ENCODE assay signal across 9 mouse cellular contexts in the genomic region with DNA sequence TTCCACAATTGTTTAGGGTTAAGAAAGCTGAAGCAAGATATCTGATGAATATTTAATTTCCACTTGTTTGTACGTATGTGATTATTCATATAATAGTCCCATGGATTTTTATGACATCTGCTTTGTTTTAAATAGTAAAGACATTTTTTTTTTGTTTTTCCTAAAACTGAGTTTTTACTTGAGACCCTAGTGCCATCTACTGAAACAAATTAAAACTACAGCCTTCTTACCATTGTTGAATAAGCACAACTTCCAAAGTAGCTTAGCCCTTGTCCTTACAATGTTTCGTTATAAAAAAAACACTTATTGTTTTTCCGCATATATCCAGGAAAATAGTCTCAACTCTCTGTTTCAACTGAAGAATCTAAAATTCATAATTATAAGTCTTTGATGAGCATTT.
DNase-seq lines count a peak whose midpoint lies in the region; ATAC-seq and TF ChIP-seq lines count a peak whose summit lies in the region.
"Had no signal": no experiment of that assay in that cellular context is flagged by ENCODE, and none has a peak within 500 bp of the region (broad histone marks: within the 10 kb centered on the region; RNA-seq: fewer than 3 reads in every experiment).

No protein-coding gene starts in this region.

- no peaks in the 10 kb centered on the region for H3K27me3 ChIP-seq in embryonic facial prominence, embryonic 11.5 days (ENCODE audit: control insufficient read depth, insufficient read depth, low read length)
- no peaks in the 10 kb centered on the region for H3K27me3 ChIP-seq in embryonic facial prominence, embryonic 10.5 days (replicated peaks; ENCODE audit: low read depth, poor library complexity, severe bottlenecking)
- no peaks in the 10 kb centered on the region for H3K27me3 ChIP-seq in lung, embryonic 14.5 days (ENCODE audit: insufficient read depth, low read length)
- H3K27me3 ChIP-seq: megakaryocyte, embryonic 14.5 days had no signal

- ATAC-seq in embryonic facial prominence, embryonic 11.5 days (replicated peaks; ENCODE audit: insufficient number of reproducible peaks, low FRiP score, low TSS enrichment, low read depth), result no peak
- no peak for ATAC-seq in lung, embryonic 14.5 days (ENCODE audit: insufficient read depth)

- H3K9me3 ChIP-seq in embryonic facial prominence, embryonic 11.5 days (replicated peaks; ENCODE audit: control insufficient read depth, low read length), result no peaks in the 10 kb centered on the region
- no peaks in the 10 kb centered on the region for H3K9me3 ChIP-seq in embryonic facial prominence, embryonic 10.5 days
- no peaks in the 10 kb centered on the region for H3K9me3 ChIP-seq in lung, embryonic 14.5 days (ENCODE audit: low read depth, low read length)
- H3K9me3 ChIP-seq: megakaryocyte, embryonic 14.5 days had no signal

- no peak overlapping the region for H3K27ac ChIP-seq in embryonic facial prominence, embryonic 11.5 days (replicated peaks; ENCODE audit: low read depth, low read length)
- no peak overlapping the region for H3K27ac ChIP-seq in embryonic facial prominence, embryonic 10.5 days (replicated peaks)
- H3K27ac ChIP-seq in lung, embryonic 14.5 days (ENCODE audit: low read depth), result no peak overlapping the region

- H3K4me2 ChIP-seq in embryonic facial prominence, embryonic 11.5 days (ENCODE audit: low read depth, low read length), result no peak overlapping the region
- H3K4me2 ChIP-seq in lung, embryonic 14.5 days, result no peak overlapping the region

- no peaks in the 10 kb centered on the region for H3K4me1 ChIP-seq in embryonic facial prominence, embryonic 11.5 days (ENCODE audit: control insufficient read depth, insufficient read depth, low read length)
- 0 out of 2 replicates have a peak, but pooled peaks cover 5% of the 10 kb centered on the region for H3K4me1 ChIP-seq in embryonic facial prominence, embryonic 10.5 days
- H3K4me1 ChIP-seq in lung, embryonic 14.5 days (ENCODE audit: insufficient read depth), result no peaks in the 10 kb centered on the region

- H3K36me3 ChIP-seq in embryonic facial prominence, embryonic 11.5 days (replicated peaks; ENCODE audit: control insufficient read depth, insufficient read depth, low read depth, low read length), result no peaks in the 10 kb centered on the region
- H3K36me3 ChIP-seq in embryonic facial prominence, embryonic 10.5 days (replicated peaks), result no peaks in the 10 kb centered on the region
- H3K36me3 ChIP-seq in lung, embryonic 14.5 days (ENCODE audit: insufficient read depth), result no peaks in the 10 kb centered on the region

- no peak overlapping the region for H3K4me3 ChIP-seq in embryonic facial prominence, embryonic 11.5 days (ENCODE audit: low read depth, low read length)
- no peak overlapping the region for H3K4me3 ChIP-seq in embryonic facial prominence, embryonic 10.5 days
- no peak overlapping the region for H3K4me3 ChIP-seq in lung, embryonic 14.5 days (ENCODE audit: low read depth, low read length)
- H3K4me3 ChIP-seq: megakaryocyte, embryonic 14.5 days had no signal

- TF ChIP-seq CTCF in lung, embryonic 14.5 days (IDR thresholded peaks at IDR 0.05; ENCODE audit: low read depth), result peak; percentile 56

- no peak overlapping the region for H3K9ac ChIP-seq in embryonic facial prominence, embryonic 11.5 days (replicated peaks; ENCODE audit: low read length)
- no peak overlapping the region for H3K9ac ChIP-seq in lung, embryonic 14.5 days

- 37% methylated on average over 3 of the region's 3 CpGs for WGBS in embryonic facial prominence, embryonic 11.5 days
- WGBS in embryonic facial prominence, embryonic 10.5 days, result 38% methylated on average over 3 of the region's 3 CpGs
- 16% methylated on average over 3 of the region's 3 CpGs for WGBS in lung, embryonic 14.5 days

- peak; percentile 79 for DNase-seq in embryonic facial prominence, embryonic 11.5 days (ENCODE audit: low spot score)
- no peak for DNase-seq in embryonic facial prominence, embryonic 10.5 days (ENCODE audit: low spot score)
- DNase-seq in lung, embryonic 14.5 days, result peak; percentile 89
- DNase-seq in lung, postnatal 14 days, result no peak
- peak; percentile 39 for DNase-seq in brain, embryonic 18.5 days (ENCODE audit: low read depth, low spot score)
- peak; percentile 9 for DNase-seq in retina, adult 2 months (ENCODE audit: low read depth, low spot score)
- no peak for DNase-seq in heart, postnatal 4 days
- no peak for DNase-seq in ovary, adult 18-20 months (ENCODE audit: low spot score)

Comparison
In these comparisons a context has a peak if more than half of its experiments do, and no peak if none do; other contexts are left out.
1. DNase-seq: peak in embryonic facial prominence, embryonic 11.5 days (single experiment), lung, embryonic 14.5 days (single experiment), brain, embryonic 18.5 days (single experiment) and retina, adult 2 months (single experiment); none in embryonic facial prominence, embryonic 10.5 days (single experiment), lung, postnatal 14 days (single experiment), heart, postnatal 4 days (single experiment) and ovary, adult 18-20 months (single experiment).